Comparison of ENCODE assay signal across 9 mouse cellular contexts in genomic region chr7:27177942-27178323, GRCm38 (mm10). TPM values are rescaled to one million over a fixed set of nuclear protein-coding genes. Genes with fewer than 3 reads are reported as not detected.
DNase-seq lines count a peak whose midpoint lies in the region; ATAC-seq and TF ChIP-seq lines count a peak whose summit lies in the region.
"Had no signal": no experiment of that assay in that cellular context is flagged by ENCODE, and none has a peak within 500 bp of the region (broad histone marks: within the 10 kb centered on the region; RNA-seq: fewer than 3 reads in every experiment).

No protein-coding gene starts in this region.

- TF ChIP-seq CTCF in bone marrow, adult 2 months (IDR thresholded peaks at IDR 0.05; ENCODE audit: control insufficient read depth, insufficient read depth, low read length), result no peak

- ATAC-seq in heart, embryonic 15.5 days (replicated peaks; ENCODE audit: insufficient number of reproducible peaks, insufficient read depth, low FRiP score, low read depth), result no peak
- peak; percentile 12; the same call in 1 of the 2 replicates for ATAC-seq in hindbrain, embryonic 13.5 days (ENCODE audit: low FRiP score)
- no peak for ATAC-seq in midbrain, embryonic 12.5 days (ENCODE audit: low FRiP score, low read depth)

- no peak for DNase-seq in heart, postnatal 36 days
- DNase-seq in frontal cortex, postnatal 10 days (ENCODE audit: low spot score in 2 of 2), result no peak
- DNase-seq in right cerebral cortex, adult 18-20 months, result no peak
- no peak for DNase-seq in cerebellum, postnatal 14 days

- H3K36me3 ChIP-seq in heart, embryonic 15.5 days, result peaks cover 5% of the 10 kb centered on the region; the same call in 1 of the 2 replicates
- H3K36me3 ChIP-seq in hindbrain, embryonic 13.5 days, result peaks cover 38% of the 10 kb centered on the region
- peaks cover 24% of the 10 kb centered on the region for H3K36me3 ChIP-seq in midbrain, embryonic 12.5 days

- H3K9me3 ChIP-seq in heart, embryonic 15.5 days (replicated peaks), result no peaks in the 10 kb centered on the region
- no peaks in the 10 kb centered on the region for H3K9me3 ChIP-seq in hindbrain, embryonic 13.5 days
- no peaks in the 10 kb centered on the region for H3K9me3 ChIP-seq in midbrain, embryonic 12.5 days

- peak overlapping the region; percentile 81 for H3K4me3 ChIP-seq in heart, embryonic 15.5 days
- H3K4me3 ChIP-seq in bone marrow, adult 2 months (replicated peaks; ENCODE audit: control insufficient read depth, low read depth, low read length), result peak overlapping the region; percentile 85
- peak overlapping the region; percentile 69 for H3K4me3 ChIP-seq in hindbrain, embryonic 13.5 days
- H3K4me3 ChIP-seq in midbrain, embryonic 12.5 days, result peak overlapping the region; percentile 72

- H3K9ac ChIP-seq in heart, embryonic 15.5 days, result peak overlapping the region; percentile 69
- H3K9ac ChIP-seq in hindbrain, embryonic 13.5 days, result peak overlapping the region; percentile 75
- peak overlapping the region; percentile 58 for H3K9ac ChIP-seq in midbrain, embryonic 12.5 days (replicated peaks)

- no peaks in the 10 kb centered on the region for H3K27me3 ChIP-seq in heart, embryonic 15.5 days
- H3K27me3 ChIP-seq in hindbrain, embryonic 13.5 days, result no peaks in the 10 kb centered on the region
- H3K27me3 ChIP-seq in midbrain, embryonic 12.5 days, result no peaks in the 10 kb centered on the region
- H3K27me3 ChIP-seq: Patski had no signal

- intact Hi-C loops in heart, postnatal 36 days (cut with DNase I), result loop anchor here (2.0 kb wide), 1 partner anchor 15 kb away; no protein-coding TSS in a partner anchor

- WGBS in heart, embryonic 15.5 days, result 17% methylated on average over 4 of the region's 4 CpGs
- WGBS in bone marrow, adult 2 months, result 16% methylated on average over 4 of the region's 4 CpGs
- 15% methylated on average over 4 of the region's 4 CpGs for WGBS in hindbrain, embryonic 13.5 days
- 23% methylated on average over 4 of the region's 4 CpGs for WGBS in midbrain, embryonic 12.5 days

- peak overlapping the region; percentile 63 for H3K4me2 ChIP-seq in heart, embryonic 15.5 days
- peak overlapping the region; percentile 61 for H3K4me2 ChIP-seq in hindbrain, embryonic 13.5 days
- peak overlapping the region; percentile 55 for H3K4me2 ChIP-seq in midbrain, embryonic 12.5 days (replicated peaks)

- TF ChIP-seq POLR2A in bone marrow, adult 2 months (IDR thresholded peaks at IDR 0.05; ENCODE audit: borderline replicate concordance, control insufficient read depth, low read depth, low read length), result no peak

- peaks cover 16% of the 10 kb centered on the region for H3K4me1 ChIP-seq in heart, embryonic 15.5 days (replicated peaks)
- H3K4me1 ChIP-seq in bone marrow, adult 2 months (ENCODE audit: control insufficient read depth, insufficient read depth, low read length), result no peaks in the 10 kb centered on the region
- peaks cover 21% of the 10 kb centered on the region for H3K4me1 ChIP-seq in hindbrain, embryonic 13.5 days (replicated peaks)
- H3K4me1 ChIP-seq in midbrain, embryonic 12.5 days, result peaks cover 12% of the 10 kb centered on the region

- peak overlapping the region; percentile 96 for H3K27ac ChIP-seq in heart, embryonic 15.5 days
- H3K27ac ChIP-seq in bone marrow, adult 2 months (ENCODE audit: control insufficient read depth, insufficient read depth, low read depth, low read length, poor library complexity), result peak overlapping the region; percentile 98
- H3K27ac ChIP-seq in hindbrain, embryonic 13.5 days, result peak overlapping the region; percentile 94
- H3K27ac ChIP-seq in midbrain, embryonic 12.5 days (replicated peaks), result peak overlapping the region; percentile 93

RNA-seq across cellular contexts. Expression of gene Rab4b, which starts 0.8 kb away (rescaled TPM):
- 43.0 and 52.6 TPM in 2 replicates for polyA plus RNA-seq in heart, embryonic 15.5 days (2015; fragmentation: Nextera tagmentation; extraction: Ambion mirVana)
- total RNA-seq in heart, postnatal 36 days (2021), result 10 to 100 TPM; 14.5 to 15.7 TPM
- polyA plus RNA-seq in bone marrow, adult 2 months (2011; ENCODE audit: insufficient read depth, insufficient read length, low replicate concordance, missing spikeins), result 35.7 and 73.7 TPM in 2 replicates
- 119 and 123 TPM in 2 replicates for polyA plus RNA-seq in hindbrain, embryonic 13.5 days (2015; fragmentation: Nextera tagmentation; extraction: Ambion mirVana)
- 82.9 and 83.0 TPM in 2 replicates for polyA plus RNA-seq in midbrain, embryonic 12.5 days (2016; fragmentation: Nextera tagmentation; extraction: Ambion mirVana)

RNA-seq across cellular contexts. Expression of gene Gm21983, which starts 3.0 kb away (rescaled TPM):
- polyA plus RNA-seq in heart, embryonic 15.5 days (2015; fragmentation: Nextera tagmentation; extraction: Ambion mirVana), result not detected in 2 replicates
- total RNA-seq in heart, postnatal 36 days (2021), result not detected
- not detected in 2 replicates for polyA plus RNA-seq in bone marrow, adult 2 months (2011; ENCODE audit: insufficient read depth, insufficient read length, low replicate concordance, missing spikeins)
- 1.2 TPM in 1 of 2 replicates, not detected in the other for polyA plus RNA-seq in hindbrain, embryonic 13.5 days (2015; fragmentation: Nextera tagmentation; extraction: Ambion mirVana)
- polyA plus RNA-seq in midbrain, embryonic 12.5 days (2016; fragmentation: Nextera tagmentation; extraction: Ambion mirVana), result 0.59 TPM in 1 of 2 replicates, not detected in the other
- polyA plus RNA-seq: Patski had no signal

RNA-seq across cellular contexts. Expression of gene Mia, which starts 3.0 kb away (rescaled TPM):
- 4.9 and 12.8 TPM in 2 replicates for polyA plus RNA-seq in heart, embryonic 15.5 days (2015; fragmentation: Nextera tagmentation; extraction: Ambion mirVana)
- not detected for total RNA-seq in heart, postnatal 36 days (2021)
- not detected in 2 replicates for polyA plus RNA-seq in bone marrow, adult 2 months (2011; ENCODE audit: insufficient read depth, insufficient read length, low replicate concordance, missing spikeins)
- 10.8 and 11.3 TPM in 2 replicates for polyA plus RNA-seq in hindbrain, embryonic 13.5 days (2015; fragmentation: Nextera tagmentation; extraction: Ambion mirVana)
- 5.1 and 11.1 TPM in 2 replicates for polyA plus RNA-seq in midbrain, embryonic 12.5 days (2016; fragmentation: Nextera tagmentation; extraction: Ambion mirVana)
- polyA plus RNA-seq: Patski had no signal

RNA-seq across cellular contexts. Expression of gene Egln2, which starts 11.3 kb away (rescaled TPM):
- polyA plus RNA-seq in heart, embryonic 15.5 days (2015; fragmentation: Nextera tagmentation; extraction: Ambion mirVana), result 45.7 and 65.8 TPM in 2 replicates
- total RNA-seq in heart, postnatal 36 days (2021), result 10 to 100 TPM; 59.3 to 61.7 TPM
- 50.9 and 92.5 TPM in 2 replicates for polyA plus RNA-seq in bone marrow, adult 2 months (2011; ENCODE audit: insufficient read depth, insufficient read length, low replicate concordance, missing spikeins)
- 89.9 and 92.1 TPM in 2 replicates for polyA plus RNA-seq in hindbrain, embryonic 13.5 days (2015; fragmentation: Nextera tagmentation; extraction: Ambion mirVana)
- polyA plus RNA-seq in midbrain, embryonic 12.5 days (2016; fragmentation: Nextera tagmentation; extraction: Ambion mirVana), result 94.2 and 100 TPM in 2 replicates

RNA-seq across cellular contexts. Expression of gene BC024978, which starts 17.6 kb away (rescaled TPM):
- polyA plus RNA-seq in heart, embryonic 15.5 days (2015; fragmentation: Nextera tagmentation; extraction: Ambion mirVana), result 2.6 and 3.1 TPM in 2 replicates
- total RNA-seq in heart, postnatal 36 days (2021), result 10 to 100 TPM; 16.3 to 16.6 TPM
- 1.6 and 2.5 TPM in 2 replicates for polyA plus RNA-seq in bone marrow, adult 2 months (2011; ENCODE audit: insufficient read depth, insufficient read length, low replicate concordance, missing spikeins)
- polyA plus RNA-seq in hindbrain, embryonic 13.5 days (2015; fragmentation: Nextera tagmentation; extraction: Ambion mirVana), result 3.5 and 4.5 TPM in 2 replicates
- 3.9 and 4.5 TPM in 2 replicates for polyA plus RNA-seq in midbrain, embryonic 12.5 days (2016; fragmentation: Nextera tagmentation; extraction: Ambion mirVana)
